Mouse (Mus musculus) c-Kit-positive CD71-positive TER-119-positive erythroid progenitor cells, embryonic 14.5 days (primary cell): ENCODE results near the gene Rnf183.

Experiments
- DNase-seq: peaks from one replicate; pipeline ENCODE4 v3.0.0-alpha.2; 2013; ENCODE audit warnings: low spot score

Gene Rnf183

GRCm38 (mm10) chr4:62383207-62383606 is 51.8 kb downstream of the Rnf183 start:
- no peak for DNase-seq

- DNase-seq = no peak
Measured at GRCm38 (mm10) chr4:62379724-62380381, 55.2 kb downstream of the Rnf183 start.
